ENCODE assay signal across 7 mouse cellular contexts in genomic region chr5:110980576-110980975, GRCm38 (mm10).
DNase-seq lines count a peak whose midpoint lies in the region; ATAC-seq and TF ChIP-seq lines count a peak whose summit lies in the region.

No protein-coding gene starts in this region.

- H3K9me3 ChIP-seq in lung, postnatal 0 days (ENCODE audit: low read length) = no peaks in the 10 kb centered on the region
- H3K9me3 ChIP-seq in forebrain, embryonic 14.5 days (replicated peaks; ENCODE audit: control insufficient read depth, low read length) = no peaks in the 10 kb centered on the region
- H3K9me3 ChIP-seq in limb, embryonic 14.5 days (ENCODE audit: control insufficient read depth, low read length) = no peaks in the 10 kb centered on the region

- H3K27ac ChIP-seq in lung, postnatal 0 days (ENCODE audit: low read length) = peak overlapping the region; percentile 95; the same call in 1 of the 2 replicates
- peak overlapping the region; percentile 89 for H3K27ac ChIP-seq in forebrain, embryonic 14.5 days (ENCODE audit: low read depth, low read length)
- peak overlapping the region; percentile 93; the same call in 1 of the 2 replicates for H3K27ac ChIP-seq in limb, embryonic 14.5 days (replicated peaks; ENCODE audit: low read depth, low read length)

- intact Hi-C loops in left cerebral cortex, postnatal 4 days (cut with DNase I) = loop anchor here (5.0 to 10.0 kb wide), 2 partner anchors 224 to 277 kb away; no protein-coding TSS in a partner anchor

- H3K36me3 ChIP-seq in lung, postnatal 0 days (ENCODE audit: insufficient read depth, low read length) = no peaks in the 10 kb centered on the region
- no peaks in the 10 kb centered on the region for H3K36me3 ChIP-seq in forebrain, embryonic 14.5 days (ENCODE audit: control insufficient read depth, insufficient read depth, low read length)
- H3K36me3 ChIP-seq in limb, embryonic 14.5 days (ENCODE audit: control insufficient read depth, insufficient read depth, low read length) = peaks cover 5% of the 10 kb centered on the region; the same call in 1 of the 2 replicates

- 36% methylated on average over 5 of the region's 5 CpGs for WGBS in lung, postnatal 0 days
- WGBS in lung, adult 2 months = 30% methylated on average over 5 of the region's 5 CpGs
- WGBS in forebrain, embryonic 14.5 days = 67% methylated on average over 5 of the region's 5 CpGs
- WGBS in limb, embryonic 14.5 days = 25% methylated on average over 5 of the region's 5 CpGs

- peak overlapping the region; percentile 66 for H3K4me3 ChIP-seq in lung, postnatal 0 days (ENCODE audit: low read depth, low read length)
- no peak overlapping the region for H3K4me3 ChIP-seq in lung, adult 2 months (replicated peaks; ENCODE audit: extremely low read depth, low read depth, low read length)
- H3K4me3 ChIP-seq in forebrain, embryonic 14.5 days (ENCODE audit: low read depth, low read length) = peak overlapping the region; percentile 71
- peak overlapping the region; percentile 79 for H3K4me3 ChIP-seq in limb, embryonic 14.5 days (replicated peaks; ENCODE audit: low read length)

- no peak for ATAC-seq in lung, postnatal 0 days
- no peak for ATAC-seq in forebrain, embryonic 14.5 days
- ATAC-seq in limb, embryonic 14.5 days (ENCODE audit: low FRiP score, low read depth) = no peak

- TF ChIP-seq CTCF in lung, postnatal 0 days (IDR thresholded peaks at IDR 0.05) = no peak
- no peak for TF ChIP-seq CTCF in lung, adult 2 months (IDR thresholded peaks at IDR 0.05; ENCODE audit: insufficient read depth, low read length)

- no peaks in the 10 kb centered on the region for H3K27me3 ChIP-seq in lung, postnatal 0 days (replicated peaks; ENCODE audit: insufficient read depth, low read length)
- H3K27me3 ChIP-seq in forebrain, embryonic 14.5 days (replicated peaks; ENCODE audit: control insufficient read depth, insufficient read depth, low read length) = no peaks in the 10 kb centered on the region
- no peaks in the 10 kb centered on the region for H3K27me3 ChIP-seq in limb, embryonic 14.5 days (ENCODE audit: control insufficient read depth, insufficient read depth, low read length)

- no peak for TF ChIP-seq EP300 in lung, postnatal 0 days (IDR thresholded peaks at IDR 0.05)

- H3K9ac ChIP-seq in lung, postnatal 0 days (replicated peaks; ENCODE audit: low read depth) = 0 out of 2 replicates have a peak overlapping the region, but pooled peaks have one; percentile 63
- peak overlapping the region; percentile 88 for H3K9ac ChIP-seq in forebrain, embryonic 14.5 days (ENCODE audit: low read length)
- H3K9ac ChIP-seq in limb, embryonic 14.5 days (ENCODE audit: low read depth, low read length, severe bottlenecking) = peak overlapping the region; percentile 83; the same call in 1 of the 2 replicates

- no peaks in the 10 kb centered on the region; the same call in 1 of the 2 replicates for H3K4me1 ChIP-seq in lung, postnatal 0 days (ENCODE audit: insufficient read depth, low read depth, low read length)
- H3K4me1 ChIP-seq in lung, adult 2 months (ENCODE audit: control insufficient read depth, insufficient read depth, low read length) = peaks cover 5% of the 10 kb centered on the region
- H3K4me1 ChIP-seq in forebrain, embryonic 14.5 days (ENCODE audit: control insufficient read depth, insufficient read depth, low read length) = peaks cover 9% of the 10 kb centered on the region
- peaks cover 16% of the 10 kb centered on the region for H3K4me1 ChIP-seq in limb, embryonic 14.5 days (ENCODE audit: control insufficient read depth, insufficient read depth, low read length)

- TF ChIP-seq POLR2A in lung, adult 2 months (IDR thresholded peaks at IDR 0.05; ENCODE audit: borderline replicate concordance, extremely low read depth, low read depth, low read length) = no peak
- TF ChIP-seq POLR2A in limb, embryonic 14.5 days (IDR thresholded peaks at IDR 0.05; ENCODE audit: borderline replicate concordance, extremely low read depth, insufficient read depth, insufficient read length) = no peak

- H3K4me2 ChIP-seq in lung, postnatal 0 days (replicated peaks; ENCODE audit: low read depth, low read length) = peak overlapping the region; percentile 89
- peak overlapping the region; percentile 81 for H3K4me2 ChIP-seq in forebrain, embryonic 14.5 days (ENCODE audit: low read length)
- H3K4me2 ChIP-seq in limb, embryonic 14.5 days (replicated peaks; ENCODE audit: low read depth, low read length, severe bottlenecking) = peak overlapping the region; percentile 91

- DNase-seq in lung, postnatal 0 days (ENCODE audit: low spot score) = no peak
- DNase-seq in lung, adult 2 months = no peak
- peak; percentile 28 for DNase-seq in forebrain, embryonic 14.5 days (ENCODE audit: low spot score)
- DNase-seq in limb, embryonic 14.5 days (ENCODE audit: low spot score) = no peak
- no peak for DNase-seq in natural killer cell, adult 2 months (ENCODE audit: low spot score in 2 of 2)
- no peak for DNase-seq in adrenal gland, postnatal 4 days (ENCODE audit: low spot score in 2 of 2)
- no peak for DNase-seq in left cerebral cortex, postnatal 4 days
